Mouse (Mus musculus): ENCODE measurements around the gene Hoxd9.

DNA sequence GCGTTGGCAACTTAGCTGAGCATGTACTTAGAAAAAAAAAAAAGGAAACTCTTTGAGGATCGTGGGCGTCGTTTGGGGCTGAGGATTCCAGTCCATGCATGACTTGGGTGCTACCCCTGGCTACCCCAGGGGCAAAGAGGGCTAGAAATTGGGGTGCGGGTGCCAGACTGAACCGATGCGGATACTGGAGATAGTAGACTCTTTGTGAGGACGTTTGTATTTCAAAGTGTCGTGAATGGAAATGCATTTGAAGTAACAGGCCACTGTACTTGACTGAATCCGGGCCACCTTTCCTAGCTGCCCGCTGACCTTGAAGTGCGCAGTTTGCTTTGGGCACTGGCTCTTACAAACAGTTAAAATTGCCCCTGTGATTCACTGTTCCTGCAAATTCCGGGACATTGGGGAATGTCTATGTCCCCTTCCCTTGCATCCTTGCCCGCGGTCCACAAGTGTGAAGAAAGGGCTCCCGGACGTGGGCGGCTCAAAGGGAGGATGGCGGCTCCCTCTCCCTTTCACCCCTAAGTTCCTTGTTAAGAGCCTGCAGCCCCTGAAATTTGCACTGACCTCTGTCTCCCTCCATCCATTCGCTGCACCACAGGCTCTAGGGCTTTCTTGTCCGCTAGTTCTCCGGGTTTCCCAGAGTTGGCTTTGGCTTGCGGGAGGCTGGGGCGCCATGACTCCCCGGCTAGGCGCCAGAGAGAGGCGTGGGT is 10.4 kb upstream of the Hoxd9 start:
- TF ChIP-seq CTCF (IDR thresholded peaks at IDR 0.05; ENCODE audit: low read depth) = no peak
- TF ChIP-seq EP300 (IDR thresholded peaks at IDR 0.05; ENCODE audit: low read depth) = no peak

Data from heart, postnatal 0 days (tissue).